Mouse (Mus musculus) stomach, embryonic 16.5 days (tissue): ENCODE measurements around the gene Ppp1r36. TPM values are rescaled to one million over a fixed set of nuclear protein-coding genes. Genes with fewer than 3 reads are reported as not detected.
A peak's percentile ranks its signal among the peaks of the same experiment; 100 is the strongest.

Experiments
- ATAC-seq: fragments of 200-750 bp; cut with Nextera tagmentation; 2 replicates; pipeline ENCODE4 v1.8.0; 2017; ENCODE audit warnings: moderate number of reproducible peaks, moderate TSS enrichment; ENCODE audit not compliant: insufficient read depth, low FRiP score
- H3K27ac ChIP-seq: fragments of 300-500 bp; sonication (generic); 2 replicates; pipeline ENCODE4 v1.5.1; 2014; ENCODE audit warnings: low read length
- H3K27me3 ChIP-seq: fragments of 300-500 bp; sonication (generic); 2 replicates; pipeline ENCODE4 v1.6.1; 2014; ENCODE audit warnings: low read length, control low read depth, mixed read lengths; ENCODE audit not compliant: control insufficient read depth, insufficient read depth
- H3K36me3 ChIP-seq: fragments of 300-500 bp; sonication (generic); 2 replicates; pipeline ENCODE4 v1.6.1; 2014; ENCODE audit warnings: low read length; ENCODE audit not compliant: control insufficient read depth, insufficient read depth
- H3K4me1 ChIP-seq: fragments of 300-500 bp; sonication (generic); 2 replicates; pipeline ENCODE4 v1.6.1; 2014; ENCODE audit warnings: low read length, control low read depth, mixed read lengths; ENCODE audit not compliant: control insufficient read depth, insufficient read depth
- H3K4me2 ChIP-seq: fragments of 300-500 bp; sonication (generic); 2 replicates; pipeline ENCODE4 v1.6.1; 2014; ENCODE audit warnings: low read depth, low read length, mixed read lengths
- H3K4me3 ChIP-seq: fragments of 300-500 bp; sonication (generic); replicated peaks from 2 replicates; pipeline ENCODE4 v1.5.1; 2014; ENCODE audit warnings: mild to moderate bottlenecking, low read length
- H3K9ac ChIP-seq: fragments of 300-500 bp; sonication (generic); 2 replicates; pipeline ENCODE4 v1.6.1; 2014; ENCODE audit warnings: low read length
- H3K9me3 ChIP-seq: fragments of 300-500 bp; sonication (generic); replicated peaks from 2 replicates; pipeline ENCODE4 v1.6.1; 2016; ENCODE audit warnings: low read length, control low read depth; ENCODE audit not compliant: control insufficient read depth
- WGBS: fragments of 180-500 bp; shearing (Covaris S2); extraction: QIAGEN DNeasy Blood & Tissue Kit; methylation state at CpG from one replicate; pipeline ENCODE4 v1.1.7; 2014; 5-methylcytosine and 5-hydroxymethylcytosine counted together
- polyA plus RNA-seq: library from polyadenylated mRNA; unstranded; fragments of >200 nt; fragmentation: Nextera tagmentation; extraction: Ambion mirVana; gene quantifications from 2 replicates; pipeline ENCODE4 v1.2.1, GENCODE M21; 2015

The Ppp1r36 gene
- polyA plus RNA-seq, 1 experiment from 2014 or later, result 3.2 TPM

GRCm38 (mm10) chr12:76485381-76485780 lies 68.0 kb downstream of the Ppp1r36 start:
- peaks cover 12% of the 10 kb centered on the region for H3K4me1 ChIP-seq
- H3K36me3 ChIP-seq, result no peaks in the 10 kb centered on the region
- no peaks in the 10 kb centered on the region for H3K9me3 ChIP-seq
- H3K27ac ChIP-seq, result peak overlapping the region; percentile 80
- ATAC-seq, result no peak
- no peaks in the 10 kb centered on the region for H3K27me3 ChIP-seq
- WGBS, result 23% methylated on average over 11 of the region's 11 CpGs
- no peak overlapping the region for H3K4me3 ChIP-seq
- peak overlapping the region; percentile 6; the same call in 1 of the 2 replicates for H3K4me2 ChIP-seq
- peak overlapping the region; percentile 13; the same call in 1 of the 2 replicates for H3K9ac ChIP-seq

GRCm38 (mm10) chr12:76486943-76487342 lies 69.6 kb downstream of the Ppp1r36 start:
- Histone ChIP-seq H3K4me2 (no peak overlapping the region), H3K9me3 (no peaks in the 10 kb centered on the region), H3K27ac (no peak overlapping the region), H3K4me1 (peaks cover 12% of the 10 kb centered on the region), H3K36me3 (no peaks in the 10 kb centered on the region), H3K4me3 (no peak overlapping the region), H3K27me3 (no peaks in the 10 kb centered on the region), H3K9ac (no peak overlapping the region)
- ATAC-seq, result no peak
- 70% methylated on average over 9 of the region's 9 CpGs for WGBS

Other genes with a start within 250 kb of the Ppp1r36 start
- 0.06 TPM in 1 of 2 replicates, not detected in the other for gene Esr2, start 240.3 kb upstream of the Ppp1r36 start, polyA plus RNA-seq
- gene Tex21, start 170.8 kb upstream of the Ppp1r36 start, polyA plus RNA-seq, result not detected in 2 replicates
- gene Mthfd1, start 162.2 kb upstream of the Ppp1r36 start, polyA plus RNA-seq, result 80.1 and 82.4 TPM in 2 replicates
- gene Akap5, start 92.6 kb upstream of the Ppp1r36 start, polyA plus RNA-seq, result 4.8 TPM in 2 replicates
- 11.0 and 12.0 TPM in 2 replicates for gene Zbtb25, start 47.9 kb upstream of the Ppp1r36 start, polyA plus RNA-seq
- 8.4 and 8.7 TPM in 2 replicates for gene Zbtb1, start 47.3 kb upstream of the Ppp1r36 start, polyA plus RNA-seq
- 13.6 and 15.3 TPM in 2 replicates for gene Hspa2, start 13.4 kb upstream of the Ppp1r36 start, polyA plus RNA-seq
- 10.2 and 11.6 TPM in 2 replicates for gene Plekhg3, start 113.4 kb downstream of the Ppp1r36 start, polyA plus RNA-seq